Comparison of ENCODE assay signal across 15 mouse cellular contexts in the genomic region with DNA sequence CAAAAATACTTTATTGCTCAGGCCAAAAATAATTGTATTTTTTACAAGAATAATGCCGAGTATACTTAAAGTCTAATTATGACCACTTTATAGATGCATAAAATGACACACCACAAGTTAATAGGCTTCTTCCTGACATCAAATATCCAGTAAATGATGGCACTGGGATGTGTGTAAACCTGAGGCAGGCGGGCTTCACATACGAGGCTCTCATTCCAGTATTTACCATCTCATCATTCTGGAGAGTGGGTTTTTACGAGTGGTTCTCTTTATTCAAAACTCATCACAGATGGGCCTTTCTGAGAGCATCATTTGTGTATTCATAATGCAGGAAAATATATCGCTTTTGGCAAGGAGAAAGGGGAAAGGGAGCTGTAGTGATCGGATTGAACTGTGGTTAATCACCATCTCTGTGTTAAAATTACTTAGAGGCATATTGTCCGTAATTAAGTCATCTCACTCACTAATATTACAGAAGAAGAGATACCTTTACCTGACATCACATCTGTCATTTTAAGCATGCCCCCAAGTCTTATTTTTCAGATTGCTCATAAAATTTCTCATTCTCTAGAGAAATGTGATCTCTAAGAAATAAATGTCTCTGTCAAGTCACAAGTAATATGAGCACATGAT.
"Had no signal": no experiment of that assay in that cellular context is flagged by ENCODE, and none has a peak within 500 bp of the region (broad histone marks: within the 10 kb centered on the region; RNA-seq: fewer than 3 reads in every experiment).

No protein-coding gene starts in this region.

- H3K9me3 ChIP-seq: neural tube, embryonic 12.5 days; stomach, embryonic 15.5 days had no signal

- H3K9ac ChIP-seq: neural tube, embryonic 12.5 days; stomach, embryonic 15.5 days had no signal

- H3K4me3 ChIP-seq: neural tube, embryonic 12.5 days; stomach, embryonic 15.5 days had no signal

- DNase-seq: retina, postnatal 1 day; right cerebral cortex, adult 18-20 months; right cerebral cortex, postnatal 14 days; right cerebral cortex, postnatal 25 days; right cerebral cortex, postnatal 4 days; spleen, adult 18-20 months; thymus, adult 18-20 months; thymus, adult 2 months; thymus, postnatal 14 days; thymus, postnatal 25 days; thymus, postnatal 36 days; thymus, postnatal 4 days had no signal

- H3K4me1 ChIP-seq: neural tube, embryonic 12.5 days; stomach, embryonic 15.5 days had no signal

- H3K27ac ChIP-seq: neural tube, embryonic 12.5 days; stomach, embryonic 15.5 days; stomach, postnatal 0 days had no signal

- H3K27me3 ChIP-seq: neural tube, embryonic 12.5 days; stomach, embryonic 15.5 days had no signal

- H3K4me2 ChIP-seq: neural tube, embryonic 12.5 days; stomach, embryonic 15.5 days had no signal

- H3K36me3 ChIP-seq: neural tube, embryonic 12.5 days; stomach, embryonic 15.5 days had no signal
